Mouse (Mus musculus): ENCODE data around the gene Bfsp2. TPM values are rescaled to one million over a fixed set of nuclear protein-coding genes. Genes with fewer than 3 reads are reported as not detected.

The Bfsp2 gene
- polyA plus RNA-seq, 1 experiment from 2014 or later = 1.0 TPM

GRCm38 (mm10) chr9:103501861-103502364, 21.7 kb upstream of the Bfsp2 start:
- Histone ChIP-seq H3K4me3 (no peak overlapping the region), H3K4me1 (peaks cover 39% of the 10 kb centered on the region), H3K27ac (0 out of 2 replicates have a peak overlapping the region, but pooled peaks have one; percentile 3), H3K36me3 (0 out of 2 replicates have a peak, but pooled peaks cover 3% of the 10 kb centered on the region), H3K27me3 (ENCODE audit: low read depth, poor library complexity, severe bottlenecking) (no peaks in the 10 kb centered on the region), H3K9me3 (replicated peaks) (no peaks in the 10 kb centered on the region)
- WGBS = 34% methylated on average over 14 of the region's 14 CpGs
- DNase-seq (ENCODE audit: low spot score) = peak; percentile 52

- no peaks in the 10 kb centered on the region for H3K27me3 ChIP-seq (ENCODE audit: low read depth, poor library complexity, severe bottlenecking)
- WGBS = 93% methylated on average over 18 of the region's 18 CpGs
- peaks cover 42% of the 10 kb centered on the region for H3K4me1 ChIP-seq
- 0 out of 2 replicates have a peak, but pooled peaks cover 3% of the 10 kb centered on the region for H3K36me3 ChIP-seq
- peak overlapping the region; percentile 67 for H3K27ac ChIP-seq
- DNase-seq (ENCODE audit: low spot score) = no peak
- H3K4me3 ChIP-seq = no peak overlapping the region
- H3K9me3 ChIP-seq (replicated peaks) = no peaks in the 10 kb centered on the region
These were observed 19.1 kb upstream of the Bfsp2 start for GRCm38 (mm10) chr9:103499366-103499765.

DNA sequence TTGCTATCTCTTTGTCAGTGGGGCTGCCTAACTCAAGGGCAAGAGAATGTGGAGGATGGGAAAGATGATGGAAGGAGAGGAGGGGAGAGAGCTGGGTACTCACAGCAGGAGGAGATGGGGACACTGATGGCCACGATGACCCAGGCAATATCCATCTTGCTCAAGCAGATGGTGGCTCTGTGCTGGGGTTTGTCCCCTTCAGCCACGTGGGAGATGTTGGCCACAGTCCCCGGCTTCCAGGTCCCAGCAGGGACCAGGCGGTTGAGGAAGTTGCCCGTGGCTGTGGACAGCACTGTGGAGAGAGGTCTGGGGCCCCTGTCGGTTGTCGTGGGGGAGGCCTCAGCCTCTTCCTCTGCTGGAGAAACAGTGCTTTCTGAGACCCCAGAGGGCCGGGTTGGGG, 18.5 kb upstream of the Bfsp2 start:
- Histone ChIP-seq H3K4me3 (no peak overlapping the region), H3K9me3 (replicated peaks) (no peaks in the 10 kb centered on the region), H3K36me3 (no peaks in the 10 kb centered on the region), H3K27ac (peak overlapping the region; percentile 67), H3K27me3 (ENCODE audit: low read depth, poor library complexity, severe bottlenecking) (no peaks in the 10 kb centered on the region), H3K4me1 (peaks cover 44% of the 10 kb centered on the region)
- WGBS = 79% methylated on average over 8 of the region's 8 CpGs
- no peak for DNase-seq (ENCODE audit: low spot score)

GRCm38 (mm10) chr9:103495391-103495790, 15.2 kb upstream of the Bfsp2 start:
- no peaks in the 10 kb centered on the region for H3K9me3 ChIP-seq (replicated peaks)
- peaks cover 15% of the 10 kb centered on the region; the same call in 1 of the 2 replicates for H3K27me3 ChIP-seq (ENCODE audit: low read depth, poor library complexity, severe bottlenecking)
- WGBS = 86% methylated on average over 11 of the region's 11 CpGs
- no peak overlapping the region for H3K4me3 ChIP-seq
- peaks cover 25% of the 10 kb centered on the region for H3K4me1 ChIP-seq
- no peak for DNase-seq (ENCODE audit: low spot score)
- H3K27ac ChIP-seq = no peak overlapping the region
- H3K36me3 ChIP-seq = no peaks in the 10 kb centered on the region

DNA sequence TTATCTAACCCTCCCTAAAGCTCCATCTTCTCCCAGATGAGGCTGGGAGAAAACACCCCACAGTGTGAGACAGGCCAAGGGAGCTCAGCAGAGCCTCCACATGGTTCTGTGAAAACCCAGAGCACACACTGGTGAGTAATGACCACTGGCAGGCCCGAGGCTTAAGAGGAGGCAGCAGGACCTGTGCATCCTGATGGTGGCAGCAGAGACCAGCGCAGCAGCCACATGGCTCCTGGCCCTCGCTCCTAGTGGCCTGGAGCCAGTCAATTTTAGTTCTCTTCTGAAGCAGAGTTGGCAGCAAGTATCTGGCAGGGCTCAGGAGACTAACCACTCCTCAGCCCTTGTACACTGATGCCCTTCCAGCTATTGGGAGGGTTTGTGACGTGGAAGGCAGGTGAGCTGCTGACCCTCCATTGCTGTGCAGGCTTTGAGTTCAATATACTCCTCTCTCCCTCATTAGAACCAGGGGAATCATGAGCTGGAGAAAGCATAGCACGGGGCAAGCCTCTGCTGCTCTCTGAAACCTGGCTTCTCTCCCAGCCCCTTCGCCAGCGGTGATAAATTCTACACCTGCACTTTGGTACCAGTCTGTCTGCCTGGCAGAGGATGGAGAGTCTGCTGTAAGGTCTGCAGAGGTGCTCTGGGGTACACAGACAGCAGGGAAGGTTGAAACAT, 14.3 kb upstream of the Bfsp2 start:
- WGBS = 34% methylated on average over 7 of the region's 7 CpGs
- DNase-seq (ENCODE audit: low spot score) = peak; percentile 79
- H3K27me3 ChIP-seq (ENCODE audit: low read depth, poor library complexity, severe bottlenecking) = peaks cover 15% of the 10 kb centered on the region; the same call in 1 of the 2 replicates
- peak overlapping the region; percentile 64 for H3K27ac ChIP-seq
- H3K4me1 ChIP-seq = peaks cover 23% of the 10 kb centered on the region
- no peaks in the 10 kb centered on the region for H3K36me3 ChIP-seq
- no peaks in the 10 kb centered on the region for H3K9me3 ChIP-seq (replicated peaks)
- H3K4me3 ChIP-seq = no peak overlapping the region

GRCm38 (mm10) chr9:103491985-103492384, 11.8 kb upstream of the Bfsp2 start:
- Histone ChIP-seq H3K4me1 (peaks cover 17% of the 10 kb centered on the region), H3K4me3 (no peak overlapping the region), H3K27ac (no peak overlapping the region), H3K36me3 (no peaks in the 10 kb centered on the region), H3K27me3 (ENCODE audit: low read depth, poor library complexity, severe bottlenecking) (peaks cover 15% of the 10 kb centered on the region; the same call in 1 of the 2 replicates), H3K9me3 (replicated peaks) (no peaks in the 10 kb centered on the region)
- WGBS = 71% methylated on average over 8 of the region's 8 CpGs
- DNase-seq (ENCODE audit: low spot score) = no peak

DNA sequence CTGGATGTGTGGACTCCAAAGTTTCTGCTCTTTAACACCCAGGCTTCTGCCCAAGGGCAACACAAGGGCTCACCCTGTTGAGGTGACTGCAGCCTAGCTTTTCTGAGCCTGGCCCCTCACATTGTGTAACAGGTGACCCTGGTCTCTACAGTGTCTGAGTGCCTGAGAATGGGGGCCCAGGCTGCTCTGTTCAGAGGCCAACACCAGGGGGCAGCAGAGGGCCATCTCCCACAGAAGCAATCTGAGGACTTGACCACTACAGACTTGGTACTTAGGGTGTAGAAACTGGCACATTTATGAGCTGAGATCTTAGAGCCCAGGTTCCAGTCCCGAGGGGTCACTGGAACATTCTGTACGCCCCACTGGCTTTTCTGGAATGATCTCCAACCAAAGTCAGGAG, 10.2 kb upstream of the Bfsp2 start:
- Histone ChIP-seq H3K36me3 (no peaks in the 10 kb centered on the region), H3K27ac (no peak overlapping the region), H3K4me1 (peaks cover 32% of the 10 kb centered on the region), H3K27me3 (ENCODE audit: low read depth, poor library complexity, severe bottlenecking) (peaks cover 15% of the 10 kb centered on the region; the same call in 1 of the 2 replicates), H3K4me3 (no peak overlapping the region), H3K9me3 (replicated peaks) (no peaks in the 10 kb centered on the region)
- peak; percentile 92 for DNase-seq (ENCODE audit: low spot score)
- 15% methylated on average over 2 of the region's 2 CpGs for WGBS

DNA sequence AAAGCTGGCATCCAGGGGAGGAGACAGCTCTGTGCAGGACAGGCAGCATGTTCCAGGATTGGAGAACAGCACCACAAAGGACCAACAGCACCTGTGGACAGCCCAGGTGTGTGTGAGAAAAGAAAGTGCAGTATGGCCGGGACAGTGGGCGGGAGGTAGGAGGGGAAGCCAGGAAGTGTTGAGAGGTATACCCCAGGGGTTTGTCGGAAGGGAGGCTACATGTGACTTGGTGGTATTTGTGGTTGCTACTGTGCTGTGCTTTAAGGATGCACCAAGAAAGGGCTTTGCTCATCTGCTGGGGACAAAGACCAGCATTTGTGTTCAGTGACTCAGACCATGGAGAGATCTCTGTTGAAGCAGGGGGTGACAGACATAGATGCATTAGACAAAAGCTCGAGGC, 9.7 kb upstream of the Bfsp2 start:
- no peak for DNase-seq (ENCODE audit: low spot score)
- H3K4me1 ChIP-seq = peaks cover 32% of the 10 kb centered on the region
- WGBS = 86% methylated on average over 4 of the region's 4 CpGs
- no peak overlapping the region for H3K27ac ChIP-seq
- no peak overlapping the region for H3K4me3 ChIP-seq
- no peaks in the 10 kb centered on the region for H3K9me3 ChIP-seq (replicated peaks)
- H3K36me3 ChIP-seq = no peaks in the 10 kb centered on the region
- H3K27me3 ChIP-seq (ENCODE audit: low read depth, poor library complexity, severe bottlenecking) = peaks cover 15% of the 10 kb centered on the region; the same call in 1 of the 2 replicates

- 69% methylated on average over 7 of the region's 7 CpGs for WGBS
- DNase-seq (ENCODE audit: low spot score) = no peak
These were observed 8.9 kb upstream of the Bfsp2 start for GRCm38 (mm10) chr9:103489096-103489495.

GRCm38 (mm10) chr9:103486262-103486661, 6.0 kb upstream of the Bfsp2 start:
- Histone ChIP-seq H3K4me3 (no peak overlapping the region), H3K4me1 (peaks cover 30% of the 10 kb centered on the region), H3K27ac (0 out of 2 replicates have a peak overlapping the region, but pooled peaks have one; percentile 43), H3K9me3 (replicated peaks) (no peaks in the 10 kb centered on the region), H3K36me3 (no peaks in the 10 kb centered on the region), H3K27me3 (ENCODE audit: low read depth, poor library complexity, severe bottlenecking) (peaks cover 2% of the 10 kb centered on the region; the same call in 1 of the 2 replicates)
- no peak for DNase-seq (ENCODE audit: low spot score)
- WGBS = 84% methylated on average over 6 of the region's 6 CpGs

More at GRCm38 (mm10) chr9:103489096-103489495, 8.9 kb upstream of the Bfsp2 start:
- H3K27ac ChIP-seq = no peak overlapping the region
- no peak overlapping the region for H3K4me3 ChIP-seq
- H3K9me3 ChIP-seq (replicated peaks) = no peaks in the 10 kb centered on the region
- H3K36me3 ChIP-seq = no peaks in the 10 kb centered on the region
- peaks cover 15% of the 10 kb centered on the region; the same call in 1 of the 2 replicates for H3K27me3 ChIP-seq (ENCODE audit: low read depth, poor library complexity, severe bottlenecking)
- peaks cover 28% of the 10 kb centered on the region for H3K4me1 ChIP-seq

DNA sequence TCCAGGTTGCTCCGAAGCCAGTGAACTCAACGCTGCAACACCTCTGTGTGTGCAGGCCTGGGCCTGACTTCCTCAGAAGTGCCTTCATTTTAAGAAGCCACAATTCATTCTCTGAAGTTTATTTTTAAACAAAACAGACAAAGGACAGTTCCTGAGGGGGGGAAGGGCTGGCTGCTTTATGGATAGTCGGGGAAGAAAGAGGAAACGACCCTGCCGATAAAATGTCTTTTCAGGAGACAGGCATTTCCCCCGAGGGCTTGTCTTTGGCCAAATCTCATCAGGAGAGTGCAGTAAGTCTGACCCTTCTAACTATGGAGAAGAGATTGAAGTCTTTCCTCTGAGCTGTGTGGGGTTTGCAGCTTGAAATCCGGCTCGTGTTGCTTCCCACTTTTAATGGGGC, 5.4 kb upstream of the Bfsp2 start:
- no peak overlapping the region for H3K4me3 ChIP-seq
- peaks cover 36% of the 10 kb centered on the region for H3K4me1 ChIP-seq
- WGBS = 27% methylated on average over 8 of the region's 8 CpGs
- DNase-seq (ENCODE audit: low spot score) = no peak
- peak overlapping the region; percentile 67 for H3K27ac ChIP-seq
- no peaks in the 10 kb centered on the region for H3K27me3 ChIP-seq (ENCODE audit: low read depth, poor library complexity, severe bottlenecking)
- H3K36me3 ChIP-seq = no peaks in the 10 kb centered on the region
- no peaks in the 10 kb centered on the region for H3K9me3 ChIP-seq (replicated peaks)

- Histone ChIP-seq H3K9me3 (replicated peaks) (no peaks in the 10 kb centered on the region), H3K4me3 (no peak overlapping the region), H3K27me3 (ENCODE audit: low read depth, poor library complexity, severe bottlenecking) (no peaks in the 10 kb centered on the region), H3K36me3 (no peaks in the 10 kb centered on the region), H3K27ac (peak overlapping the region; percentile 79), H3K4me1 (peaks cover 30% of the 10 kb centered on the region)
- 49% methylated on average over 8 of the region's 8 CpGs for WGBS
- peak; percentile 62 for DNase-seq (ENCODE audit: low spot score)
These were observed 492 bp upstream of the Bfsp2 start for GRCm38 (mm10) chr9:103480603-103481220.

- Histone ChIP-seq H3K9me3 (replicated peaks) (no peaks in the 10 kb centered on the region), H3K4me1 (peaks cover 40% of the 10 kb centered on the region), H3K4me3 (no peak overlapping the region), H3K27ac (no peak overlapping the region), H3K27me3 (ENCODE audit: low read depth, poor library complexity, severe bottlenecking) (no peaks in the 10 kb centered on the region), H3K36me3 (no peaks in the 10 kb centered on the region)
- no peak for DNase-seq (ENCODE audit: low spot score)
- 84% methylated on average over 6 of the region's 6 CpGs for WGBS
These were observed 4.8 kb downstream of the Bfsp2 start for GRCm38 (mm10) chr9:103475414-103475813.
